Mouse (Mus musculus) erythroblast, embryonic 14.5 days (primary cell): ENCODE measurements around the gene Hist2h4. TPM values are rescaled to one million over a fixed set of nuclear protein-coding genes. Genes with fewer than 3 reads are reported as not detected.
"Not testable (repeated sequence)": the region's sequence is repeated elsewhere in the genome, so short reads cannot be mapped to it uniquely, and the experiment has no call there.

Experiments used
- H3K27me3 ChIP-seq: 2 replicates; pipeline ENCODE4 v1.6.1; 2012; ENCODE audit warnings: inconsistent platforms; ENCODE audit not compliant: control insufficient read depth
- H3K36me3 ChIP-seq: 2 replicates; pipeline ENCODE4 v1.6.1; 2012; ENCODE audit warnings: mild to moderate bottlenecking, inconsistent platforms; ENCODE audit not compliant: control insufficient read depth
- H3K4me1 ChIP-seq: 2 replicates; pipeline ENCODE4 v1.6.1; 2012; ENCODE audit warnings: inconsistent platforms; ENCODE audit not compliant: control insufficient read depth
- H3K4me3 ChIP-seq: replicated peaks from 2 replicates; pipeline ENCODE3; 2012; ENCODE audit warnings: moderate library complexity, mild to moderate bottlenecking, inconsistent platforms
- H3K9me3 ChIP-seq: 2 replicates; pipeline ENCODE4 v1.6.1; 2012; ENCODE audit warnings: low read length, inconsistent platforms, mixed read lengths; ENCODE audit not compliant: control insufficient read depth
- GATA1 ChIP-seq: IDR thresholded peaks from 2 replicates; pipeline ENCODE4 v1.6.1; 2012; ENCODE audit warnings: low read length, inconsistent platforms, mixed read lengths
- TAL1 ChIP-seq: IDR thresholded peaks from 3 replicates; pipeline ENCODE4 v1.6.1; 2012; ENCODE audit warnings: low read length, inconsistent platforms, mixed read lengths
- polyA plus RNA-seq: library from polyadenylated mRNA; stranded (reverse); fragments of >175 nt; gene quantifications from 2 replicates; pipeline ENCODE4 v1.2.3, GENCODE M21; 2012

Gene Hist2h4
- polyA plus RNA-seq, 1 experiment = 7.2 TPM

GRCm38 (mm10) chr3:96220765-96221639 is 42.1 kb downstream of the Hist2h4 start, which contains the start of the genes Hist2h2ac and Hist2h2be:
Hist2h2ac (minus strand) TSS chr3:96220880.
Hist2h2be (plus strand) TSS chr3:96221119.
- Histone ChIP-seq H3K4me1 (peaks cover 74% of the 10 kb centered on the region), H3K27me3 (no peaks in the 10 kb centered on the region), H3K36me3 (peaks cover 28% of the 10 kb centered on the region), H3K9me3 (no peaks in the 10 kb centered on the region), H3K4me3 (peak within 1 kb of the TSS; percentile 83)
- TF ChIP-seq TAL1 (no peak), GATA1 (no peak)

GRCm38 (mm10) chr3:96220131-96220764 is 42.9 kb downstream of the Hist2h4 start:
- H3K9me3 ChIP-seq, H3K27me3 ChIP-seq: not testable (repeated sequence)
- peaks cover 22% of the 10 kb centered on the region for H3K36me3 ChIP-seq
- peaks cover 71% of the 10 kb centered on the region for H3K4me1 ChIP-seq
- peak overlapping the region; percentile 83 for H3K4me3 ChIP-seq

GRCm38 (mm10) chr3:96219661-96220130 is 43.4 kb downstream of the Hist2h4 start, which contains the start of the genes Bola1 and Hist2h2ab:
Bola1 (minus strand) TSS chr3:96219709.
Hist2h2ab (plus strand) TSS chr3:96219865.
- TF ChIP-seq TAL1 = no peak
- no peak for TF ChIP-seq GATA1
- Histone ChIP-seq H3K36me3 (peaks cover 16% of the 10 kb centered on the region), H3K9me3 (no peaks in the 10 kb centered on the region), H3K4me1 (peaks cover 66% of the 10 kb centered on the region), H3K4me3 (peak within 1 kb of the TSS; percentile 83), H3K27me3 (no peaks in the 10 kb centered on the region)

- peak overlapping the region; percentile 83 for H3K4me3 ChIP-seq
- peaks cover 61% of the 10 kb centered on the region for H3K4me1 ChIP-seq
- peaks cover 11% of the 10 kb centered on the region for H3K36me3 ChIP-seq
- H3K9me3 ChIP-seq = no peaks in the 10 kb centered on the region
- H3K27me3 ChIP-seq = peaks cover under 1% of the 10 kb centered on the region; the same call in 1 of the 2 replicates
- TF ChIP-seq TAL1 = no peak
- no peak for TF ChIP-seq GATA1
Measured at GRCm38 (mm10) chr3:96219191-96219641, 43.9 kb downstream of the Hist2h4 start.

Other genes with a start within 250 kb of the Hist2h4 start
- gene Vps45, start 204.8 kb downstream of the Hist2h4 start, polyA plus RNA-seq = 1.3 and 1.7 TPM in 2 replicates
- gene Otud7b, start 158.8 kb downstream of the Hist2h4 start, polyA plus RNA-seq = 0.93 and 1.3 TPM in 2 replicates
- not detected in 2 replicates for gene Mtmr11, start 101.3 kb downstream of the Hist2h4 start, polyA plus RNA-seq
- gene Sf3b4, start 91.0 kb downstream of the Hist2h4 start, polyA plus RNA-seq = 60.6 and 62.7 TPM in 2 replicates
- not detected in 2 replicates for gene Sv2a, start 82.2 kb downstream of the Hist2h4 start, polyA plus RNA-seq
- gene Bola1, start 43.6 kb downstream of the Hist2h4 start, polyA plus RNA-seq = 8.3 and 12.9 TPM in 2 replicates
- gene Hist2h2ab, start 43.4 kb downstream of the Hist2h4 start, polyA plus RNA-seq = 0.39 TPM in 1 of 2 replicates, not detected in the other
- 3.8 and 8.5 TPM in 2 replicates for gene Hist2h2ac, start 42.4 kb downstream of the Hist2h4 start, polyA plus RNA-seq
- gene Hist2h2be, start 42.2 kb downstream of the Hist2h4 start, polyA plus RNA-seq = 0.13 and 0.14 TPM in 2 replicates
- gene Hist2h3c2, start 24.2 kb downstream of the Hist2h4 start, polyA plus RNA-seq = 9.1 and 33.9 TPM in 2 replicates
- 34.2 and 64.0 TPM in 2 replicates for gene Hist2h2aa2, start 23.0 kb downstream of the Hist2h4 start, polyA plus RNA-seq
- 7.4 and 13.0 TPM in 2 replicates for gene Hist2h2aa1, start 17.8 kb downstream of the Hist2h4 start, polyA plus RNA-seq
- gene Hist2h3c1, start 16.6 kb downstream of the Hist2h4 start, polyA plus RNA-seq = not detected in 2 replicates
- gene Hist2h3b, start 5.3 kb upstream of the Hist2h4 start, polyA plus RNA-seq = 24.1 and 60.1 TPM in 2 replicates
- gene Hist2h2bb, start 6.4 kb upstream of the Hist2h4 start, polyA plus RNA-seq = 0.89 and 1.4 TPM in 2 replicates
- not detected in 2 replicates for gene Fcgr1, start 30.7 kb upstream of the Hist2h4 start, polyA plus RNA-seq
- not detected in 2 replicates for gene BC107364, start 189.0 kb upstream of the Hist2h4 start, polyA plus RNA-seq